Mouse (Mus musculus) heart, adult 8-10 months (tissue): Measurements from ENCODE around the gene Cyp2c23. TPM values are rescaled to one million over a fixed set of nuclear protein-coding genes. Genes with fewer than 3 reads are reported as not detected.

Experiments
- DNase-seq: peaks from one replicate; pipeline ENCODE4 v3.0.0; 2022; ENCODE audit warnings: low spot score
- total RNA-seq, 4 experiments: library from RNA; stranded (reverse); gene quantifications; 2 replicates each; pipeline ENCODE4 v1.2.4; 2022

Gene Cyp2c23
- not detected for total RNA-seq

- no peak for DNase-seq
These were observed at the start of gene Cyp2c23 for GRCm38 (mm10) chr19:44028972-44029371. Cyp2c23 (minus strand) TSS chr19:44029208.

- DNase-seq: no peak
These were observed 48.0 kb upstream of the Cyp2c23 start for GRCm38 (mm10) chr19:44077024-44077423.

GRCm38 (mm10) chr19:44076457-44076856 lies 47.4 kb upstream of the Cyp2c23 start:
- no peak for DNase-seq

- no peak for DNase-seq
These were observed 46.0 kb upstream of the Cyp2c23 start for GRCm38 (mm10) chr19:44074986-44075385.

GRCm38 (mm10) chr19:44071166-44071565 lies 42.2 kb upstream of the Cyp2c23 start:
- no peak for DNase-seq

- DNase-seq: no peak
These were observed 40.9 kb upstream of the Cyp2c23 start for GRCm38 (mm10) chr19:44069914-44070232.

- DNase-seq: peak; percentile 83
These were observed 40.3 kb upstream of the Cyp2c23 start, which contains the start of gene Erlin1 for GRCm38 (mm10) chr19:44069121-44069913. Erlin1 (minus strand) TSS chr19:44069785.

GRCm38 (mm10) chr19:44068232-44068631 lies 39.2 kb upstream of the Cyp2c23 start:
- DNase-seq: no peak

GRCm38 (mm10) chr19:44067323-44068049 lies 38.5 kb upstream of the Cyp2c23 start:
- DNase-seq: no peak

- no peak for DNase-seq
These were observed 35.7 kb upstream of the Cyp2c23 start for GRCm38 (mm10) chr19:44064734-44065133.

GRCm38 (mm10) chr19:44063773-44064172 lies 34.8 kb upstream of the Cyp2c23 start:
- no peak for DNase-seq

- DNase-seq: no peak
These were observed 31.2 kb upstream of the Cyp2c23 start for GRCm38 (mm10) chr19:44060226-44060625.

GRCm38 (mm10) chr19:44055173-44055826 lies 26.3 kb upstream of the Cyp2c23 start:
- no peak for DNase-seq

GRCm38 (mm10) chr19:44050388-44050787 lies 21.4 kb upstream of the Cyp2c23 start:
- no peak for DNase-seq

- no peak for DNase-seq
These were observed 20.3 kb upstream of the Cyp2c23 start for GRCm38 (mm10) chr19:44049282-44049681.

GRCm38 (mm10) chr19:44045847-44046246 lies 16.8 kb upstream of the Cyp2c23 start:
- no peak for DNase-seq

GRCm38 (mm10) chr19:44042121-44042520 lies 13.1 kb upstream of the Cyp2c23 start:
- no peak for DNase-seq

GRCm38 (mm10) chr19:44033396-44033795 lies 4.4 kb upstream of the Cyp2c23 start:
- no peak for DNase-seq

- DNase-seq: no peak
These were observed 3.2 kb upstream of the Cyp2c23 start for GRCm38 (mm10) chr19:44032046-44032744.

GRCm38 (mm10) chr19:44030024-44030423 lies 1.0 kb upstream of the Cyp2c23 start:
- no peak for DNase-seq

- DNase-seq: no peak
These were observed 2.0 kb downstream of the Cyp2c23 start for GRCm38 (mm10) chr19:44026956-44027530.
